Mouse (Mus musculus): ENCODE data around the gene Fli1.

GRCm38 (mm10) chr9:32562409-32562808 is 19.7 kb upstream of the Fli1 start:
- TF ChIP-seq TCF12 (IDR thresholded peaks at IDR 0.05; ENCODE audit: insufficient read depth, poor library complexity, severe bottlenecking) (no peak), POLR2A (IDR thresholded peaks at IDR 0.05; ENCODE audit: insufficient read length, low read depth) (no peak), CEBPB (IDR thresholded peaks at IDR 0.05; ENCODE audit: insufficient read depth, poor library complexity, severe bottlenecking) (no peak), E2F4 (IDR thresholded peaks at IDR 0.05; ENCODE audit: insufficient read depth) (no peak), REST (IDR thresholded peaks at IDR 0.05; ENCODE audit: insufficient read depth, insufficient read length) (no peak), MYOG (IDR thresholded peaks at IDR 0.05; ENCODE audit: control insufficient read depth in 1 of 3, insufficient read depth in 1 of 3, insufficient read length in 2 of 3, low read depth in 2 of 3) (no peak), MYOD1 (IDR thresholded peaks at IDR 0.05; ENCODE audit: control insufficient read depth in 1 of 3, insufficient read length in 2 of 3, low read depth in 2 of 3) (no peak), POLR2AphosphoS2 (IDR thresholded peaks at IDR 0.05; ENCODE audit: insufficient read length, low read depth) (no peak), USF1 (IDR thresholded peaks at IDR 0.05; ENCODE audit: low read depth) (no peak)

Measured in myocyte (in vitro differentiated cells).